Mouse (Mus musculus): ENCODE measurements around the gene Dlg2. TPM values are rescaled to one million over a fixed set of nuclear protein-coding genes. Genes with fewer than 3 reads are reported as not detected.

The Dlg2 gene
- total and polyA plus RNA-seq, 2 experiments from 2014 or later: 26.3 to 169 TPM

- Histone ChIP-seq H3K4me1 (ENCODE audit: insufficient read depth) (peaks cover 9% of the 10 kb centered on the region), H3K9ac (no peak overlapping the region), H3K36me3 (ENCODE audit: insufficient read depth) (no peaks in the 10 kb centered on the region), H3K4me3 (ENCODE audit: low read depth, low read length) (no peak overlapping the region), H3K9me3 (ENCODE audit: low read length) (no peaks in the 10 kb centered on the region), H3K27ac (ENCODE audit: low read depth, low read length) (no peak overlapping the region), H3K27me3 (ENCODE audit: insufficient read depth, low read length) (no peaks in the 10 kb centered on the region), H3K4me2 (ENCODE audit: low read depth) (no peak overlapping the region)
- ATAC-seq (no peak), DNase-seq (no peak)
- no peak for TF ChIP-seq CTCF (IDR thresholded peaks at IDR 0.05; ENCODE audit: low read depth)
- WGBS: 45% methylated on average over 7 of the region's 7 CpGs
Observed at GRCm38 (mm10) chr7:90696181-90696950, 219.9 kb downstream of the Dlg2 start.

GRCm38 (mm10) chr7:90703163-90703852, 226.8 kb downstream of the Dlg2 start:
- Histone ChIP-seq H3K4me1 (ENCODE audit: insufficient read depth) (no peaks in the 10 kb centered on the region), H3K4me3 (ENCODE audit: low read depth, low read length) (no peak overlapping the region), H3K27ac (ENCODE audit: low read depth, low read length) (no peak overlapping the region), H3K27me3 (ENCODE audit: insufficient read depth, low read length) (no peaks in the 10 kb centered on the region), H3K9ac (no peak overlapping the region), H3K9me3 (ENCODE audit: low read length) (no peaks in the 10 kb centered on the region), H3K4me2 (ENCODE audit: low read depth) (no peak overlapping the region), H3K36me3 (ENCODE audit: insufficient read depth) (no peaks in the 10 kb centered on the region)
- 54% methylated on average over 7 of the region's 7 CpGs for WGBS
- no peak for TF ChIP-seq CTCF (IDR thresholded peaks at IDR 0.05; ENCODE audit: low read depth)
- DNase-seq (no peak), ATAC-seq (no peak)

GRCm38 (mm10) chr7:90703951-90704350, 227.5 kb downstream of the Dlg2 start:
- 65% methylated on average over 1 of the region's 1 CpGs for WGBS
- H3K27ac ChIP-seq (ENCODE audit: low read depth, low read length): no peak overlapping the region

GRCm38 (mm10) chr7:90734086-90734485, 257.6 kb downstream of the Dlg2 start:
- Histone ChIP-seq H3K27me3 (ENCODE audit: insufficient read depth, low read length) (no peaks in the 10 kb centered on the region), H3K4me3 (ENCODE audit: low read depth, low read length) (no peak overlapping the region), H3K36me3 (ENCODE audit: insufficient read depth) (no peaks in the 10 kb centered on the region), H3K9ac (no peak overlapping the region), H3K27ac (ENCODE audit: low read depth, low read length) (no peak overlapping the region), H3K9me3 (ENCODE audit: low read length) (no peaks in the 10 kb centered on the region), H3K4me1 (ENCODE audit: insufficient read depth) (no peaks in the 10 kb centered on the region), H3K4me2 (ENCODE audit: low read depth) (no peak overlapping the region)
- no peak for TF ChIP-seq CTCF (IDR thresholded peaks at IDR 0.05; ENCODE audit: low read depth)
- DNase-seq (no peak), ATAC-seq (no peak)
- 41% methylated on average over 3 of the region's 3 CpGs for WGBS

More at GRCm38 (mm10) chr7:90703951-90704350, 227.5 kb downstream of the Dlg2 start:
- ATAC-seq: no peak
- no peak for TF ChIP-seq CTCF (IDR thresholded peaks at IDR 0.05; ENCODE audit: low read depth)
- no peak overlapping the region for H3K4me3 ChIP-seq (ENCODE audit: low read depth, low read length)
- no peak for DNase-seq
- H3K4me2 ChIP-seq (ENCODE audit: low read depth): no peak overlapping the region
- no peaks in the 10 kb centered on the region for H3K27me3 ChIP-seq (ENCODE audit: insufficient read depth, low read length)
- no peak overlapping the region for H3K9ac ChIP-seq
- no peaks in the 10 kb centered on the region for H3K36me3 ChIP-seq (ENCODE audit: insufficient read depth)
- H3K9me3 ChIP-seq (ENCODE audit: low read length): no peaks in the 10 kb centered on the region
- H3K4me1 ChIP-seq (ENCODE audit: insufficient read depth): no peaks in the 10 kb centered on the region

GRCm38 (mm10) chr7:90736369-90736768, 259.9 kb downstream of the Dlg2 start:
- DNase-seq: no peak
- Histone ChIP-seq H3K4me3 (ENCODE audit: low read depth, low read length) (no peak overlapping the region), H3K27me3 (ENCODE audit: insufficient read depth, low read length) (no peaks in the 10 kb centered on the region), H3K9me3 (ENCODE audit: low read length) (no peaks in the 10 kb centered on the region), H3K36me3 (ENCODE audit: insufficient read depth) (no peaks in the 10 kb centered on the region), H3K4me2 (ENCODE audit: low read depth) (no peak overlapping the region), H3K4me1 (ENCODE audit: insufficient read depth) (no peaks in the 10 kb centered on the region), H3K27ac (ENCODE audit: low read depth, low read length) (no peak overlapping the region), H3K9ac (no peak overlapping the region)
- 6% methylated on average over 1 of the region's 1 CpGs for WGBS
- peak; percentile 6; the same call in 1 of the 2 replicates for ATAC-seq
- no peak for TF ChIP-seq CTCF (IDR thresholded peaks at IDR 0.05; ENCODE audit: low read depth)

GRCm38 (mm10) chr7:90748636-90749035, 272.2 kb downstream of the Dlg2 start:
- TF ChIP-seq CTCF (IDR thresholded peaks at IDR 0.05; ENCODE audit: low read depth): no peak
- 79% methylated on average over 1 of the region's 1 CpGs for WGBS
- no peaks in the 10 kb centered on the region for H3K27me3 ChIP-seq (ENCODE audit: insufficient read depth, low read length)

GRCm38 (mm10) chr7:90787945-90788344, 311.5 kb downstream of the Dlg2 start:
- H3K36me3 ChIP-seq (ENCODE audit: insufficient read depth): no peaks in the 10 kb centered on the region
- TF ChIP-seq CTCF (IDR thresholded peaks at IDR 0.05; ENCODE audit: low read depth): no peak
- no peak for ATAC-seq
- no peaks in the 10 kb centered on the region for H3K27me3 ChIP-seq (ENCODE audit: insufficient read depth, low read length)
- no peak overlapping the region for H3K27ac ChIP-seq (ENCODE audit: low read depth, low read length)
- no peak overlapping the region for H3K9ac ChIP-seq
- no peaks in the 10 kb centered on the region for H3K4me1 ChIP-seq (ENCODE audit: insufficient read depth)
- H3K4me3 ChIP-seq (ENCODE audit: low read depth, low read length): no peak overlapping the region
- H3K9me3 ChIP-seq (ENCODE audit: low read length): no peaks in the 10 kb centered on the region
- no peak for DNase-seq
- 90% methylated on average over 1 of the region's 1 CpGs for WGBS
- no peak overlapping the region for H3K4me2 ChIP-seq (ENCODE audit: low read depth)

More at GRCm38 (mm10) chr7:90748636-90749035, 272.2 kb downstream of the Dlg2 start:
- Histone ChIP-seq H3K4me1 (ENCODE audit: insufficient read depth) (no peaks in the 10 kb centered on the region), H3K4me2 (ENCODE audit: low read depth) (no peak overlapping the region), H3K36me3 (ENCODE audit: insufficient read depth) (no peaks in the 10 kb centered on the region), H3K9ac (no peak overlapping the region), H3K27ac (ENCODE audit: low read depth, low read length) (no peak overlapping the region), H3K4me3 (ENCODE audit: low read depth, low read length) (no peak overlapping the region), H3K9me3 (ENCODE audit: low read length) (no peaks in the 10 kb centered on the region)
- DNase-seq (no peak), ATAC-seq (peak; percentile 53; the same call in 1 of the 2 replicates)
